Mouse (Mus musculus) lung, embryonic 16.5 days (tissue): ENCODE measurements around the gene Inpp5b. TPM values are rescaled to one million over a fixed set of nuclear protein-coding genes. Genes with fewer than 3 reads are reported as not detected.

ENCODE experiments used
- ATAC-seq: fragments of 200-750 bp; cut with Nextera tagmentation; 2 replicates; pipeline ENCODE4 v1.8.0; 2017; ENCODE audit warnings: low read depth, mild to moderate bottlenecking, moderate library complexity
- H3K27ac ChIP-seq: fragments of 300-500 bp; sonication (generic); 2 replicates; pipeline ENCODE4 v1.5.1; 2014; ENCODE audit warnings: mild to moderate bottlenecking, control low read depth, low read length
- H3K27me3 ChIP-seq: fragments of 300-500 bp; sonication (generic); 2 replicates; pipeline ENCODE4 v1.6.1; 2014; ENCODE audit warnings: low read depth, low read length, mixed read lengths; ENCODE audit not compliant: control insufficient read depth, insufficient read depth
- H3K36me3 ChIP-seq: fragments of 300-500 bp; sonication (generic); 2 replicates; pipeline ENCODE4 v1.6.1; 2014; ENCODE audit warnings: low read length; ENCODE audit not compliant: control insufficient read depth, insufficient read depth
- H3K4me1 ChIP-seq: fragments of 300-500 bp; sonication (generic); replicated peaks from 2 replicates; pipeline ENCODE4 v1.6.1; 2014; ENCODE audit warnings: low read length, mixed read lengths; ENCODE audit not compliant: control insufficient read depth, insufficient read depth
- H3K4me2 ChIP-seq: fragments of 300-500 bp; sonication (generic); 2 replicates; pipeline ENCODE4 v1.6.1; 2014; ENCODE audit warnings: low read depth, low read length, control low read depth
- H3K4me3 ChIP-seq: fragments of 300-500 bp; sonication (generic); 2 replicates; pipeline ENCODE4 v1.5.1; 2014; ENCODE audit warnings: mild to moderate bottlenecking, low read length, control low read depth
- H3K9ac ChIP-seq: fragments of 300-500 bp; sonication (generic); 2 replicates; pipeline ENCODE4 v1.6.1; 2014; ENCODE audit warnings: low read length, control low read depth
- H3K9me3 ChIP-seq: fragments of 300-500 bp; sonication (generic); 2 replicates; pipeline ENCODE4 v1.6.1; 2016; ENCODE audit warnings: low read length; ENCODE audit not compliant: control insufficient read depth
- WGBS: fragments of 180-500 bp; shearing (Covaris S2); extraction: QIAGEN DNeasy Blood & Tissue Kit; methylation state at CpG from one replicate; pipeline ENCODE4 v1.1.7; 2014; 5-methylcytosine and 5-hydroxymethylcytosine counted together
- polyA plus RNA-seq: library from polyadenylated mRNA; unstranded; fragments of >200 nt; fragmentation: Nextera tagmentation; extraction: Ambion mirVana; gene quantifications from 2 replicates; pipeline ENCODE4 v1.2.1, GENCODE M21; 2015

Inpp5b gene
- polyA plus RNA-seq, 1 experiment from 2014 or later: 36.0 TPM

- H3K9me3 ChIP-seq: no peaks in the 10 kb centered on the region
- 0 out of 2 replicates have a peak, but pooled peaks cover 4% of the 10 kb centered on the region for H3K4me1 ChIP-seq
- ATAC-seq: no peak
- no peaks in the 10 kb centered on the region for H3K27me3 ChIP-seq
- H3K4me3 ChIP-seq: no peak overlapping the region
- H3K4me2 ChIP-seq: no peak overlapping the region
- 88% methylated on average over 2 of the region's 2 CpGs for WGBS
- H3K9ac ChIP-seq: no peak overlapping the region
- no peaks in the 10 kb centered on the region for H3K36me3 ChIP-seq
- no peak overlapping the region; the same call in 1 of the 2 replicates for H3K27ac ChIP-seq
Observed at GRCm38 (mm10) chr4:124773449-124773848, 31.8 kb downstream of the Inpp5b start.

GRCm38 (mm10) chr4:124773995-124774394 is 32.3 kb downstream of the Inpp5b start:
- 84% methylated on average over 6 of the region's 6 CpGs for WGBS
- no peak overlapping the region for H3K4me2 ChIP-seq
- H3K9ac ChIP-seq: no peak overlapping the region
- H3K36me3 ChIP-seq: 0 out of 2 replicates have a peak, but pooled peaks cover 4% of the 10 kb centered on the region
- ATAC-seq: no peak
- 0 out of 2 replicates have a peak, but pooled peaks cover 4% of the 10 kb centered on the region for H3K4me1 ChIP-seq
- H3K27me3 ChIP-seq: no peaks in the 10 kb centered on the region
- no peak overlapping the region for H3K4me3 ChIP-seq
- no peak overlapping the region for H3K27ac ChIP-seq
- no peaks in the 10 kb centered on the region for H3K9me3 ChIP-seq

- Histone ChIP-seq H3K36me3 (0 out of 2 replicates have a peak, but pooled peaks cover 4% of the 10 kb centered on the region), H3K9me3 (no peaks in the 10 kb centered on the region), H3K4me2 (no peak overlapping the region), H3K9ac (no peak overlapping the region), H3K4me3 (no peak overlapping the region), H3K27ac (no peak overlapping the region), H3K27me3 (no peaks in the 10 kb centered on the region), H3K4me1 (0 out of 2 replicates have a peak, but pooled peaks cover 4% of the 10 kb centered on the region)
- 49% methylated on average over 2 of the region's 2 CpGs for WGBS
- no peak for ATAC-seq
Observed at GRCm38 (mm10) chr4:124774429-124774828, 32.8 kb downstream of the Inpp5b start.

- Histone ChIP-seq H3K4me1 (no peaks in the 10 kb centered on the region), H3K9me3 (no peaks in the 10 kb centered on the region), H3K27ac (no peak overlapping the region), H3K9ac (no peak overlapping the region), H3K4me2 (no peak overlapping the region), H3K4me3 (no peak overlapping the region), H3K36me3 (peaks cover 21% of the 10 kb centered on the region), H3K27me3 (no peaks in the 10 kb centered on the region)
- 88% methylated on average over 7 of the region's 7 CpGs for WGBS
- ATAC-seq: no peak
Observed at GRCm38 (mm10) chr4:124781361-124781760, 39.7 kb downstream of the Inpp5b start.

GRCm38 (mm10) chr4:124782395-124782794 is 40.7 kb downstream of the Inpp5b start:
- peaks cover 24% of the 10 kb centered on the region for H3K36me3 ChIP-seq
- WGBS: 90% methylated on average over 8 of the region's 8 CpGs

GRCm38 (mm10) chr4:124783937-124784336 is 42.3 kb downstream of the Inpp5b start:
- no peak overlapping the region for H3K4me3 ChIP-seq
- H3K27me3 ChIP-seq: no peaks in the 10 kb centered on the region
- no peak overlapping the region for H3K27ac ChIP-seq
- no peaks in the 10 kb centered on the region for H3K4me1 ChIP-seq
- 87% methylated on average over 8 of the region's 8 CpGs for WGBS
- H3K4me2 ChIP-seq: no peak overlapping the region
- ATAC-seq: no peak
- peaks cover 23% of the 10 kb centered on the region for H3K36me3 ChIP-seq
- H3K9ac ChIP-seq: no peak overlapping the region
- no peaks in the 10 kb centered on the region for H3K9me3 ChIP-seq

More at GRCm38 (mm10) chr4:124782395-124782794, 40.7 kb downstream of the Inpp5b start:
- Histone ChIP-seq H3K9me3 (no peaks in the 10 kb centered on the region), H3K27ac (no peak overlapping the region), H3K9ac (no peak overlapping the region), H3K4me2 (no peak overlapping the region), H3K4me3 (no peak overlapping the region), H3K4me1 (no peaks in the 10 kb centered on the region), H3K27me3 (no peaks in the 10 kb centered on the region)
- ATAC-seq: no peak

- Histone ChIP-seq H3K27ac (no peak overlapping the region), H3K4me1 (no peaks in the 10 kb centered on the region), H3K4me3 (no peak overlapping the region), H3K9me3 (no peaks in the 10 kb centered on the region), H3K4me2 (no peak overlapping the region), H3K27me3 (no peaks in the 10 kb centered on the region), H3K9ac (no peak overlapping the region), H3K36me3 (peaks cover 33% of the 10 kb centered on the region)
- 63% methylated on average over 4 of the region's 4 CpGs for WGBS
- ATAC-seq: no peak
Observed at GRCm38 (mm10) chr4:124790013-124790412, 48.4 kb downstream of the Inpp5b start.

GRCm38 (mm10) chr4:124792114-124792513 is 50.5 kb downstream of the Inpp5b start:
- WGBS: 85% methylated on average over 8 of the region's 8 CpGs
- ATAC-seq: no peak
- Histone ChIP-seq H3K4me2 (no peak overlapping the region), H3K9me3 (no peaks in the 10 kb centered on the region), H3K27me3 (no peaks in the 10 kb centered on the region), H3K36me3 (peaks cover 33% of the 10 kb centered on the region), H3K4me3 (no peak overlapping the region), H3K27ac (no peak overlapping the region), H3K4me1 (no peaks in the 10 kb centered on the region), H3K9ac (no peak overlapping the region)

- H3K9ac ChIP-seq: no peak overlapping the region
- ATAC-seq: no peak
- no peak overlapping the region for H3K4me2 ChIP-seq
- no peaks in the 10 kb centered on the region for H3K27me3 ChIP-seq
- H3K27ac ChIP-seq: no peak overlapping the region
- H3K36me3 ChIP-seq: peaks cover 23% of the 10 kb centered on the region
- WGBS: 92% methylated on average over 8 of the region's 8 CpGs
- H3K4me3 ChIP-seq: no peak overlapping the region
- H3K4me1 ChIP-seq: no peaks in the 10 kb centered on the region
- no peaks in the 10 kb centered on the region for H3K9me3 ChIP-seq
Observed at GRCm38 (mm10) chr4:124796141-124796540, 54.5 kb downstream of the Inpp5b start.

- Histone ChIP-seq H3K36me3 (peaks cover 16% of the 10 kb centered on the region), H3K4me2 (no peak overlapping the region), H3K4me3 (no peak overlapping the region), H3K27ac (no peak overlapping the region), H3K27me3 (no peaks in the 10 kb centered on the region), H3K4me1 (peaks cover 3% of the 10 kb centered on the region; the same call in 1 of the 2 replicates), H3K9ac (no peak overlapping the region), H3K9me3 (no peaks in the 10 kb centered on the region)
- 88% methylated on average over 2 of the region's 2 CpGs for WGBS
- no peak for ATAC-seq
Observed at GRCm38 (mm10) chr4:124796913-124797312, 55.3 kb downstream of the Inpp5b start.
